Comparison of ENCODE assay signal across 27 mouse cellular contexts in genomic region chr16:6353191-6353590, GRCm38 (mm10).
DNase-seq lines count a peak whose midpoint lies in the region; ATAC-seq and TF ChIP-seq lines count a peak whose summit lies in the region.
"Had no signal": no experiment of that assay in that cellular context is flagged by ENCODE, and none has a peak within 500 bp of the region (broad histone marks: within the 10 kb centered on the region; RNA-seq: fewer than 3 reads in every experiment).

No protein-coding gene starts in this region.

- no peak overlapping the region for H3K9ac ChIP-seq in heart, adult 2 months (ENCODE audit: low read depth, low read length)
- H3K9ac ChIP-seq: forebrain, embryonic 12.5 days; heart, embryonic 13.5 days; hindbrain, embryonic 15.5 days; limb, embryonic 13.5 days; lung, embryonic 15.5 days; midbrain, embryonic 15.5 days; stomach, embryonic 15.5 days had no signal

- no peak for TF ChIP-seq POLR2A in heart, adult 2 months (IDR thresholded peaks at IDR 0.05; ENCODE audit: insufficient read depth, low read depth, low read length)

- WGBS in heart, adult 2 months: 73% methylated on average over 5 of the region's 5 CpGs

- no peaks in the 10 kb centered on the region; the same call in 1 of the 2 replicates for H3K27me3 ChIP-seq in heart, adult 2 months (ENCODE audit: control insufficient read depth, insufficient read depth, low read length)
- H3K27me3 ChIP-seq: CH12.LX; hindbrain, embryonic 15.5 days; midbrain, embryonic 15.5 days had no signal

- DNase-seq in cerebellum, adult 11-12 months: peak; percentile 58
- no peak for DNase-seq in cerebellum, adult 11 months
- peak; percentile 60 for DNase-seq in heart, adult 11 months
- no peak for DNase-seq in heart, adult 2 months
- peak in 1 of 2 experiments; percentile 26 for DNase-seq in left cerebral cortex, adult 2 months (ENCODE audit: extremely low spot score in 1 of 2, low spot score in 2 of 2)
- no peak for DNase-seq in left cerebral cortex, adult 8-10 months (ENCODE audit: low spot score in 2 of 2)
- peak; percentile 82 for DNase-seq in brain, adult 2 months (ENCODE audit: low read depth, low spot score)
- DNase-seq: adrenal gland, adult 2 months; adrenal gland, postnatal 36 days; gastrocnemius, adult 2 months; gastrocnemius, postnatal 36 days; heart, postnatal 10 days; kidney, adult 11 months; kidney, postnatal 14 days had no signal

- no peaks in the 10 kb centered on the region for H3K79me2 ChIP-seq in heart, adult 2 months (replicated peaks; ENCODE audit: control insufficient read depth, insufficient read depth, low read length)

- no peaks in the 10 kb centered on the region for H3K36me3 ChIP-seq in heart, adult 2 months (ENCODE audit: control insufficient read depth, insufficient read depth, low read length)
- H3K36me3 ChIP-seq: forebrain, embryonic 12.5 days; heart, embryonic 13.5 days; hindbrain, embryonic 15.5 days; limb, embryonic 13.5 days; lung, embryonic 15.5 days; midbrain, embryonic 10.5 days; midbrain, embryonic 15.5 days; stomach, embryonic 15.5 days had no signal

- no peak overlapping the region for H3K27ac ChIP-seq in heart, adult 2 months
- H3K27ac ChIP-seq in left cerebral cortex, adult 2 months: peak overlapping the region; percentile 45; the same call in 1 of the 2 replicates
- H3K27ac ChIP-seq: forebrain, embryonic 12.5 days; gastrocnemius, adult 2 months; heart, embryonic 13.5 days; hindbrain, embryonic 15.5 days; limb, embryonic 13.5 days; lung, embryonic 15.5 days; midbrain, embryonic 10.5 days; midbrain, embryonic 15.5 days; stomach, embryonic 15.5 days had no signal

- no peaks in the 10 kb centered on the region for H3K4me1 ChIP-seq in heart, adult 2 months (ENCODE audit: control insufficient read depth, insufficient read depth, low read length)

- TF ChIP-seq CTCF in heart, adult 2 months (IDR thresholded peaks at IDR 0.05): no peak
- TF ChIP-seq CTCF in left cerebral cortex, adult 2 months (IDR thresholded peaks at IDR 0.05): no peak

- ATAC-seq in erythroid progenitor cell, adult 5-6 weeks (replicated peaks; ENCODE audit: low FRiP score, poor library complexity, severe bottlenecking): no peak
- ATAC-seq: activated CD4-positive, CD25-positive, alpha-beta regulatory T cell, adult 4 months; inflammation-experienced regulatory T-cells, adult 6 months; midbrain, embryonic 15.5 days had no signal

- no peak overlapping the region for H3K4me3 ChIP-seq in heart, adult 2 months
- H3K4me3 ChIP-seq in left cerebral cortex, adult 2 months: no peak overlapping the region
- H3K4me3 ChIP-seq: erythroblast, embryonic 14.5 days; forebrain, embryonic 12.5 days; gastrocnemius, adult 2 months; heart, embryonic 13.5 days; hindbrain, embryonic 15.5 days; limb, embryonic 13.5 days; lung, embryonic 15.5 days; midbrain, embryonic 10.5 days; midbrain, embryonic 15.5 days; stomach, embryonic 15.5 days had no signal

- intact Hi-C loops in heart, adult 2 months (cut with DNase I): no loop called here
- intact Hi-C loops in left cerebral cortex, adult 2 months (cut with DNase I): no loop called here

- TF ChIP-seq EP300 in heart, adult 2 months (IDR thresholded peaks at IDR 0.05; ENCODE audit: insufficient read depth, low read depth, low read length): no peak

Comparison
In these comparisons a context has a peak if more than half of its experiments do, and no peak if none do; other contexts are left out.
1. DNase-seq: peak in cerebellum, adult 11-12 months (single experiment), heart, adult 11 months (single experiment) and brain, adult 2 months (single experiment); none in cerebellum, adult 11 months (single experiment), heart, adult 2 months (0 of 2) and left cerebral cortex, adult 8-10 months (0 of 2).